Mouse (Mus musculus) liver, adult 2 months (tissue): ENCODE data around the gene F2rl3.

ENCODE experiments used
- CTCF ChIP-seq: fragments of 200-500 bp; IDR thresholded peaks from 2 replicates; pipeline ENCODE4 v1.5.1; 2011; ENCODE audit warnings: low read depth, low read length, control low read depth
- POLR2A ChIP-seq: fragments of 200-500 bp; IDR thresholded peaks from 2 replicates; pipeline ENCODE4 v1.6.1; 2011; ENCODE audit warnings: low read length, control low read depth; ENCODE audit not compliant: insufficient read depth; ENCODE audit errors: extremely low read depth

- no peak for TF ChIP-seq CTCF
- TF ChIP-seq POLR2A: no peak
These were observed 3.4 kb upstream of the F2rl3 start for GRCm38 (mm10) chr8:72758310-72758709.
